Mouse (Mus musculus) neural tube, embryonic 13.5 days (tissue): ENCODE results near the gene Pga5. TPM values are rescaled to one million over a fixed set of nuclear protein-coding genes. Genes with fewer than 3 reads are reported as not detected.
A peak's percentile ranks its signal among the peaks of the same experiment; 100 is the strongest.

Experiments
- ATAC-seq: fragments of 200-750 bp; cut with Nextera tagmentation; 2 replicates; pipeline ENCODE4 v1.8.0; 2017; ENCODE audit warnings: low read depth, mild to moderate bottlenecking, moderate TSS enrichment, moderate library complexity
- H3K27ac ChIP-seq: fragments of 300-500 bp; sonication (generic); replicated peaks from 2 replicates; pipeline ENCODE4 v1.5.1; 2015; ENCODE audit warnings: moderate library complexity, mild to moderate bottlenecking, inconsistent platforms
- H3K27me3 ChIP-seq: fragments of 300-500 bp; sonication (generic); 2 replicates; pipeline ENCODE4 v1.6.1; 2015; ENCODE audit warnings: mild to moderate bottlenecking, inconsistent platforms
- H3K36me3 ChIP-seq: fragments of 300-500 bp; sonication (generic); 2 replicates; pipeline ENCODE4 v1.6.1; 2015; ENCODE audit warnings: mild to moderate bottlenecking, inconsistent platforms
- H3K4me1 ChIP-seq: fragments of 300-500 bp; sonication (generic); replicated peaks from 2 replicates; pipeline ENCODE4 v1.6.1; 2015; ENCODE audit warnings: inconsistent platforms
- H3K4me2 ChIP-seq: fragments of 300-500 bp; sonication (generic); 2 replicates; pipeline ENCODE4 v1.6.1; 2015; ENCODE audit warnings: inconsistent platforms, mild to moderate bottlenecking, moderate library complexity
- H3K4me3 ChIP-seq: fragments of 300-500 bp; sonication (generic); 2 replicates; pipeline ENCODE4 v1.5.1; 2015; ENCODE audit warnings: mild to moderate bottlenecking, inconsistent platforms
- H3K9ac ChIP-seq: fragments of 300-500 bp; sonication (generic); 2 replicates; pipeline ENCODE4 v1.6.1; 2015; ENCODE audit warnings: moderate library complexity, mild to moderate bottlenecking, inconsistent platforms
- H3K9me3 ChIP-seq: fragments of 300-500 bp; sonication (generic); 2 replicates; pipeline ENCODE4 v1.6.1; 2016; ENCODE audit warnings: inconsistent platforms
- WGBS: fragments of 180-500 bp; shearing (Covaris S2); methylation state at CpG from one replicate; pipeline ENCODE4 v1.1.7; 2015; 5-methylcytosine and 5-hydroxymethylcytosine counted together
- polyA plus RNA-seq: library from polyadenylated mRNA; unstranded; fragments of >200 nt; fragmentation: Nextera tagmentation; extraction: Ambion mirVana; gene quantifications from 2 replicates; pipeline ENCODE4 v1.2.1, GENCODE M21; 2015

The Pga5 gene
- polyA plus RNA-seq: not detected in 2 replicates

DNA sequence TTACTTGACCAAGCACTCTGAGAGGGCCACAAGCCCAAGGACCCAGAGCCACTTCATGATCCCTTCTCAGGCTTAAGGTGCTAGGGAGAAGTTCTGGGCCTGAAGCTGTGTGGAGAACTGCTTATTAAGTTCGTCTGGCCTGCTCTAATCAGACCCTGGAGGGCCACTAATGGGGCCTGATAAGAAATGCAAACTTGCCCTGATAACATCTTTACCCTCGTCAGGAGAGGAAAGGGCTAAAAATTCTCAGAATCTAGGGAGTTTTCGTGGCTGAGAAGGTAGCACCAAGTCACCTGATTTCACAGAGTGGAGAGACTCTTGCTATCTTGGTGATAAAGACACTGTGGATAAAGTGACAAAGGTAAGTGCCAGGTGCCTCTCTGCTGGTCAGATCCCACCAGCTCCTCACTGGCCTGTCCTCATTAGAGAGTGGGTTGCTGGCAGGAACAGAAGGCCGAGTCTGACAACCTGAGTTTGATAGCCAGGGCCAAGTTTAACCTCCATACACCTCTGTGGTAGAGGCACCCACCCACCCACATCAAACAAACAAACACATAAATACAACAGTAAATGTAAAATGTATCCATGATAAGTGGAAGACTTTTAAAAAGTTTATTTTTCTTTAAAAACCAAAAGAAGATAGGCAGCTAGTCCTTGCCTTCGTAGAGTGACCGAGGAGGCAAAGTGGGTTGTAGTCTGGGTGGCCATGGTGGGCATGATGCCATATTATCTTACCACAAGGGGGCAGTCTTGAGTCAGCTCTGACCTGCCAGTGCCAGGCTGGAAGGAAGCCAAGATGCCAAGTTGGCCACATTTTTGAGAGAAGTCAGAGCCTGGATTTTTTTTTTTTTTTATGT, at the start of gene Pga5:
Gene Pga5, minus strand, starts transcription at position 157 of the 857 bp plus-strand sequence.
- Histone ChIP-seq H3K4me2 (no peak within 1 kb of the TSS), H3K4me3 (no peak within 1 kb of the TSS), H3K4me1 (peaks cover 5% of the 10 kb centered on the region; the same call in 1 of the 2 replicates), H3K9me3 (no peaks in the 10 kb centered on the region), H3K27me3 (no peaks in the 10 kb centered on the region), H3K36me3 (no peaks in the 10 kb centered on the region), H3K27ac (no peak within 1 kb of the TSS), H3K9ac (no peak within 1 kb of the TSS)
- ATAC-seq: peak; percentile 76; the same call in 1 of the 2 replicates
- 40% methylated on average over 6 of the region's 6 CpGs for WGBS

DNA sequence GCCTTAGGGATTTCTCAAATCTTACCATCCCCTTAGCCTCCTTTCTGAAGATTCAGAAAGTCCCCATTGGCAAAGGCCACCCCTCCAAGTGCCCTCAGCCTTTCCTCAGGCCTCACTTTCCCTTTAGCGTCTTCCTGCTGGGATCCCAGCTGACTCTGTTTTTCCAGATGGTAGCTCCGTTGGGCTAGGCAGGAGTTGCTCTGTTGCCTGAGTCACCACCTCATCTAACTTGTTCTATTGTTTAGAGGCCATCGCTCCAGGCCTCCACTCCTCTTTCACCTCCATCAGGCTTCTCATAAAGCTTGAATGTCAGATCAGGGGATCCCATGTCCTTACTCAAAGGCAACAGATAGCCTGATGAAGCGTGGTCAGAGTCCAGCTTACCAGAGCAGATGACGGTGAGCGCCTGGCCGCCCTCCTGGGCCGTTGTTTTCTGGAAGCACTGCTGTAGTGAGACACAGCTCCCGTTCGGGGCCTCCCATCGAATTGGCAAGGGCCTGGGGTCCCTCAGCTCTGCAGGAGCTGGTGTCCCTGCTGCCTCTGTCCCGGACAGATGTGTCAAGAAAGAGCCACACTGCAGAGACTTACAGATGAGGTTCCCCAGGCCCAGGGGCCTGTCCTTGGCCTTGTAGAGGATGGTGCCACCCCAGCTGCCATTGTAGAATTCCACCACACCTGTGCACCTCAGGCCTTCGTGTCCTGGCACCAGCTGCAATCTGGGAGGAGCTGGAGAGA, 46.9 kb upstream of the Pga5 start:
- Histone ChIP-seq H3K27me3 (no peaks in the 10 kb centered on the region), H3K4me1 (peaks cover 33% of the 10 kb centered on the region), H3K4me2 (no peak overlapping the region), H3K4me3 (no peak overlapping the region), H3K27ac (no peak overlapping the region), H3K36me3 (no peaks in the 10 kb centered on the region), H3K9ac (no peak overlapping the region), H3K9me3 (no peaks in the 10 kb centered on the region)
- WGBS: 75% methylated on average over 13 of the region's 13 CpGs
- ATAC-seq: no peak

DNA sequence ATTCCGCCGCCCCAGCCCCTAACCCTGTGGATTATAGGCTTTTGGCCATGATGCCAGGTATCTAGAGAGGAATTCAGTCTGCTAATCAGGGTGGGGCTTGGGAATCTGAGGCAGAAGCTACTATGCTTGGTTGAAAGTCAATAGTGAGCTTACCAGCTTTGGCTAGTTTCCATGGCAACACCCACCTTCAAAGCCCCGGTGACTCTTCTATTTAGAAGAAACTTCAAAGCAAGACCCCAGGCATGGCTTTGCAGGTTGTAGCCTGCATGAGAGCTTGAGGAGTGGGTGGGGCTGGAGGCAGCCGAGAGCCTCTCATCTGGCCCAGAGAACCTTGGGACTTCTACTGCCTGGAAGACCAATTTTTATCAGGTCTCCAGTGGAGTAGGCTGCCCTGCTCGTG, 45.8 kb upstream of the Pga5 start:
- no peaks in the 10 kb centered on the region for H3K36me3 ChIP-seq
- no peak for ATAC-seq
- H3K4me3 ChIP-seq: no peak overlapping the region
- no peaks in the 10 kb centered on the region for H3K9me3 ChIP-seq
- H3K4me2 ChIP-seq: no peak overlapping the region
- no peak overlapping the region for H3K27ac ChIP-seq
- 44% methylated on average over 5 of the region's 5 CpGs for WGBS
- peaks cover 40% of the 10 kb centered on the region for H3K4me1 ChIP-seq
- no peaks in the 10 kb centered on the region for H3K27me3 ChIP-seq
- H3K9ac ChIP-seq: no peak overlapping the region

DNA sequence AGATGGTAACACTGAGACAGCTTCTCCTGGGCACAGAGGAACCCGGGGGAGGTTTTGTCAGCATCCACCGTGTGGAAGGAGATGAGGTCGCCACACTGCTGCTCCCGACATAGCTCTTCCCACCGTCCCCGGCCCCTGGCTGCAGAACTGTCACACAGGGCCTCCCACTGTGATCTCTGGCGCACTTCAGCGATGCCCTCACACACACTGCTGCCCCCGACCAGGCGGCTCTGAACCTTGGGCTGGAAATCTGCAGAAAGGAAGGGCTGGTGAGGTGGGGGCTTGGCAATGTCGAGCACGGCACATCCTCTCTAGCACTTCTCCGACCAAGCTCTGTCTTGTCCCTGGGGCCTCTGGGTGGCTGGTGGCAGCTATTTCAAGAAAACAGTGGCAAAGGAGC, 45.2 kb upstream of the Pga5 start:
- no peaks in the 10 kb centered on the region for H3K9me3 ChIP-seq
- H3K36me3 ChIP-seq: no peaks in the 10 kb centered on the region
- no peak for ATAC-seq
- H3K4me1 ChIP-seq: peaks cover 43% of the 10 kb centered on the region
- no peak overlapping the region for H3K4me3 ChIP-seq
- 25% methylated on average over 13 of the region's 13 CpGs for WGBS
- H3K9ac ChIP-seq: no peak overlapping the region
- no peaks in the 10 kb centered on the region for H3K27me3 ChIP-seq
- no peak overlapping the region for H3K27ac ChIP-seq
- H3K4me2 ChIP-seq: no peak overlapping the region

DNA sequence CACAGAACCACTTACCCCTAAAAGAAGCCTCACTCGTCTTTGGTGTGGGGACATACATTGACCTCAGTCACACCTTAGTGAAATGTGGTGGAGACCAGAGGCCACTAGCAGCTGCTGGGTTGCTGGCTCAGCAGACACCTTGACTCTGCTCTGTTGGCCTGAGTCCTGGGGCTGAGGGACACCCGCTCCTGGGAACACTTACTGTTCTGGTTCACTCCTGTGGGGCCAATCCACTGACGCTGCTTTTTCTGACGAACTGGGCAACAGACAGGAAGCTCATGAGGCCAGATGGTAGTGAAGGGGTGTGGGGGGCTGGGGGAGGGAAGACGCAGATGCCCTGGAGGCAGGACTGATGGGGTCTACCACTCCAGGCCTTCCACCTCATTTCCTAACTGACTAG, 43.2 kb upstream of the Pga5 start:
- peaks cover 44% of the 10 kb centered on the region for H3K4me1 ChIP-seq
- H3K4me2 ChIP-seq: no peak overlapping the region
- H3K36me3 ChIP-seq: no peaks in the 10 kb centered on the region
- H3K9me3 ChIP-seq: no peaks in the 10 kb centered on the region
- ATAC-seq: no peak
- no peak overlapping the region for H3K9ac ChIP-seq
- no peak overlapping the region for H3K4me3 ChIP-seq
- H3K27ac ChIP-seq: 0 out of 2 replicates have a peak overlapping the region, but pooled peaks have one; percentile 76
- 38% methylated on average over 5 of the region's 5 CpGs for WGBS
- no peaks in the 10 kb centered on the region for H3K27me3 ChIP-seq

DNA sequence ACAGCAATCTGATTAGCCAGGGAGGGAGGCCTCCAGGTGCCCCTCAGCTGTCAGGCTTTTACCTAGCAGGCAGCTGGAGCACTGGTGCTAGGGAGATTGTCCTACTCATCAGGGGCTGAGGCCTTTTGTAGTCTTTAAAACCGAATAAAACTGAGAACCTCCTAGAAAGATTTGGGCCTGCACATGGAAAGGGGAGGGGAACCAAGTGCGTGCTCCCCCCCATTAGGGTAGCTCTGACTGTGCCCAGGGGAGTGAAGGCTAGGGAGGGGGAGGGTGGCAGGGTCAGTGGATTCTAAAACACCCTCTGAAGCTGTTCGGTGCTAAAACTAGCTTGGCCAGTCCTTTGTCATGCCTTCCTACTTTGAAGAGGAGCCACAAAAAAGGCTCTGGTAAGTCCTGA, 42.7 kb upstream of the Pga5 start:
- Histone ChIP-seq H3K4me2 (no peak overlapping the region), H3K4me3 (no peak overlapping the region), H3K36me3 (no peaks in the 10 kb centered on the region), H3K9me3 (no peaks in the 10 kb centered on the region), H3K4me1 (peaks cover 44% of the 10 kb centered on the region), H3K9ac (no peak overlapping the region), H3K27me3 (no peaks in the 10 kb centered on the region), H3K27ac (peak overlapping the region; percentile 76)
- WGBS: 26% methylated on average over 3 of the region's 3 CpGs
- no peak for ATAC-seq

DNA sequence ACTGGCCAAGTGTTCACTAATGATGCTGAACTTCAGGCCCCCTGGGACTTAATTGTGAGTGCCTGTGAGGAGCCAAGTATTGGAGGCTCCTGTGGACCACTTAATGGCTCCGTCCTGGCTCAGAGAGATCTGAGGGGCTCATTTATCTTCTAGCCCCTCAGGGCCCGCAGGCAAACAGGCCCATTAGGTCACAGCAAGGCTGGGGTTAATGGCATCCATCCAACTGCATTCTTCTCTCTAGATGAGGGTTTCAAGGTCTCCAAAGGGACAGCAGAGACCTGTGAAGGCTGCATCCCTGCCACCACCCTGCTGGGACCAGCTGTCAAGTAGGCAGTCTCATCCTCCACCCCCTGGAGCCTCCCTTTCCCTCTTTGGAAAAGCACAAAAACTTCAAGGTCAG, 41.9 kb upstream of the Pga5 start:
- peaks cover 48% of the 10 kb centered on the region for H3K4me1 ChIP-seq
- no peaks in the 10 kb centered on the region for H3K36me3 ChIP-seq
- 3% methylated on average over 2 of the region's 2 CpGs for WGBS
- H3K9ac ChIP-seq: no peak overlapping the region
- no peak overlapping the region for H3K4me2 ChIP-seq
- no peaks in the 10 kb centered on the region for H3K27me3 ChIP-seq
- H3K27ac ChIP-seq: peak overlapping the region; percentile 76
- ATAC-seq: peak; percentile 36; the same call in 1 of the 2 replicates
- no peaks in the 10 kb centered on the region for H3K9me3 ChIP-seq
- no peak overlapping the region for H3K4me3 ChIP-seq

DNA sequence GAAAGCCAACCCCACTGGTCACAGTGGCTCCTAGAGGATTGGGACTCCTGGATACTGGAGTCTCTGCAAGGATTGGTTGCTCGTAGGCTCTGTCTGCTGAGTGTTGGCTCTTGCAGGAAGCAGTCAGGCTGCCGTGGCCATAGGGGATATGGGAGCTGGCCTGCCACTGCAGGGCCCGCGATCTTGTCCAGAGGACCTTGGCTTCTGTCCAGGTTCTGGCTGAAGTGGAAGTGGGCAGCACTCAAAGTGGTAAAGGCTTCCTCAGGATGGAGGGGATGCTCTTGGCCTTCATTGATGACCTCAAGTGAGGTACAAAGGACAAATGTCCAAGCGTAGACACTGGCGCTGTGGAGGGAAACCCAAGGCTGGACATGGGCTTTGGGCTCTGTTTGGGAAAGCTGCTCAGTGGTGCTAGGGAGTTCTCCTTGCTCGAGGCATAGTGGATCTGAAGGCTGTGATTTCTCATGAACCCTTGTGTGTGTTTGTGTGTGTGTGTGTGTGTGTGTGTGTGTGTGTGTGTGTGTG, 40.4 kb upstream of the Pga5 start:
- no peak for ATAC-seq
- WGBS: 78% methylated on average over 7 of the region's 7 CpGs
- peaks cover 46% of the 10 kb centered on the region for H3K4me1 ChIP-seq

DNA sequence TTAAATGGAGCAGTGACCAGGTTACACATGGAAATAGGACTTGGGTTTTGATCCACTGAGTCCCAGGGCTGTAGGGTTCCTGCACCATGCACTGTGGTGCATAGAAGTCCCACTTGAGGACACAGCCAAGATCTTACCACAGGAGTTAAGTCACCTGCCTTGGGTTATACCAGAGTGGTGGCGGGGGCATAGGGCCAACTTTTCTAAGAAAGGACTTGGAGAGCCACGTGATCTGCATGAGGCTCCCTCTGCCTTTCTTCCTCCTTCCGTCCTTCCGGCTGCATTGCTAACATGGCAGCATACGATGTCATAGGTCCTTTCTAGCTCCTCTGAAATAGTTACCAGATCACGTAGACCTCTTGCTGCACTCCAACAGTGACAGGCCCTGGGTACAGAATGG, 37.6 kb upstream of the Pga5 start:
- 91% methylated on average over 6 of the region's 6 CpGs for WGBS
- Histone ChIP-seq H3K9me3 (no peaks in the 10 kb centered on the region), H3K9ac (no peak overlapping the region), H3K4me1 (peaks cover 40% of the 10 kb centered on the region), H3K4me2 (no peak overlapping the region), H3K4me3 (no peak overlapping the region), H3K36me3 (peaks cover 35% of the 10 kb centered on the region), H3K27ac (peak overlapping the region; percentile 56), H3K27me3 (no peaks in the 10 kb centered on the region)
- no peak for ATAC-seq

More for the DNA sequence above, 40.4 kb upstream of the Pga5 start:
- Histone ChIP-seq H3K9me3 (no peaks in the 10 kb centered on the region), H3K27me3 (no peaks in the 10 kb centered on the region), H3K4me2 (no peak overlapping the region), H3K4me3 (no peak overlapping the region), H3K36me3 (peaks cover 8% of the 10 kb centered on the region), H3K27ac (no peak overlapping the region), H3K9ac (no peak overlapping the region)

DNA sequence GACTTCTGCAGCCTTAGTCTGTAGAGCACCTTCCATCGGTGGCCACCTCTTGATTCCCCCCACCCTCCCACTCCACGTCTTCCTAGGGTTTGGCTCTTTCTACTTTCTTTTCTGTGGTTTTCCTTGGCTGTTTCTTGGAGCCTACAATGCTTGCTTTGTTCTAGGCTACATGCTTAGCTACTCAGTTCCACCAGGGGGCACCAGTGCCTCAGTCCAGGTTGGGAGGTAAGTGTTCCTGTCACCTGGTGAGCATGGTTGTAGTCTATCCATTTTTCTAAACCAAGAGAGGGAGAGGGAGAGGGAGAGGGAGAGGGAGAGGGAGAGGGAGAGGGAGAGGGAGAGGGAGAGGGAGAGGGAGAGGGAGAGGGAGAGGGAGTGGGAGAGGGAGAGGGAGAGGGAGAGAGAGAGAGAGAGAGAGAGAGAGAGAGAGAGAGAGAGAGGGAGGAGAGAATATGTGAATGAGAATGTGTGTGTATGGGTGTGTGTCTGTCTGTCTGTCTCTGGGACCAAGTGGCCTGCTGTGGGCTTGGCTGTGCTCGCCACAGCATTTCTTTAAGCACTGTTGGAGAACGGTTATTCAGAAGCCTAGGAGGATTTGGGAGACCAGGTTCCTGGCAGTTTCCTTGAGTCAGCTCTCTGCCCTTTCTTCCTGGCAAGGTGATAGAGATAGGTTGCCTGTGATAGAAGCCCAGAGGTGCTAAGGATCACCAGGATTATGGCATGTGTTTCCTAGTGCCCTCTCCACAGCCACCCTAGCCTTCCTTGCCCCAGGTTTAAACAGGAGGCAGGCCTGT, 37.0 kb upstream of the Pga5 start:
- 45% methylated on average over 4 of the region's 4 CpGs for WGBS
- Histone ChIP-seq H3K27me3 (no peaks in the 10 kb centered on the region), H3K9ac (peak overlapping the region; percentile 34; the same call in 1 of the 2 replicates), H3K27ac (peak overlapping the region; percentile 61), H3K9me3 (no peaks in the 10 kb centered on the region), H3K4me2 (no peak overlapping the region), H3K4me1 (peaks cover 40% of the 10 kb centered on the region), H3K4me3 (no peak overlapping the region), H3K36me3 (peaks cover 35% of the 10 kb centered on the region)
- peak; percentile 59 for ATAC-seq

DNA sequence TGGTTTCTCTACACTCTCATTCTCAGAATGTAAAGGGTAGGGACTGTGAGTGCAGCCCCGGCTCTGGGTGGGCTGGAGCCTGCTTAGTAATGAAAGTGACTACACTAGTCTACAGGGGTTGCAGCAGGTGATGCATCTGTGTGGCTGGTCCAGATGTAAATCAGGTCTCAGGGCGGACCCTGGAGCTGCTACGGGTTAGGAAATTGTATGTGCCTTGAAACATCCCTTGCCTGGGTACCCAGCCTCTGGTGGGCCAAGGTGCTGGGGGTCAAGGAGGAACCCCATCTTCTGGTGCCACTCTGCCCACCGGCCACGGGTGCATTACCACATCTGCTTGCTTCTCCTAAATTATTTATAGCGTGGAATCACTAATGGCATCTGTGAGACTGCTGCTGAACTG, 36.3 kb upstream of the Pga5 start:
- peaks cover 40% of the 10 kb centered on the region for H3K4me1 ChIP-seq
- no peak overlapping the region for H3K4me3 ChIP-seq
- H3K27ac ChIP-seq: peak overlapping the region; percentile 61
- no peaks in the 10 kb centered on the region for H3K9me3 ChIP-seq
- H3K9ac ChIP-seq: no peak overlapping the region; the same call in 1 of the 2 replicates
- no peak overlapping the region for H3K4me2 ChIP-seq
- ATAC-seq: no peak
- WGBS: 78% methylated on average over 6 of the region's 6 CpGs
- peaks cover 35% of the 10 kb centered on the region for H3K36me3 ChIP-seq
- no peaks in the 10 kb centered on the region for H3K27me3 ChIP-seq
